Mouse (Mus musculus): ENCODE measurements at regions not wholly inside any gene's neighbourhood (a gene's known extent, or its start where the extent isn't known, plus 50 kb on each side); places are given as distances from the start of the nearest gene placed in this dataset.
A peak's percentile ranks its signal among the peaks of the same experiment; 100 is the strongest.

DNA sequence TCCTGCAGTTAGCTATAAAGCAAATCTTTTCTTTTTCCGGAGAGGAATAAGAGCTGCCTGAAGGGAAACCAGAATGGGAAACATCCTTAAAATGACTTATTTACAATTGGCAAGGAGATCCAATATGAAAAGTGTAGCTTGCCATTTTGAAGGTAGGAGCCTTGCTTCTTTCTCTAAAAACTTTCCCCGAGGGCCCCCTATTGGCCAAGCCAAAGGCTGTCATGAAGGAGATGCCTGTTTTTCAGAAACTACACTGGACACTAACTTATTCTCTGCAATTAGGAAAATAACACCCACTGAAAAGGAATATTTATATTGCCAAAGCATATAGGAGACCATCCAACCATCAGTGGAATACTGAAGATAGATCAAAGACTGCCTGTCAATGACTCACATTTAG, 312.8 kb upstream of the Thrb start:
- DNase-seq (ENCODE audit: low spot score in 2 of 2) = no peak
- intact Hi-C loops (cut with DNase I) = loop anchor here (10.0 kb wide), 1 partner anchor 902 kb away; no protein-coding TSS in a partner anchor

- intact Hi-C loops (cut with DNase I) = no loop called here
- no peak for DNase-seq (ENCODE audit: low spot score in 2 of 2)
Measured at GRCm38 (mm10) chr14:17352324-17353037, 307.6 kb upstream of the Thrb start.

- DNase-seq (ENCODE audit: low spot score in 2 of 2) = no peak
- intact Hi-C loops (cut with DNase I) = no loop called here
Measured at GRCm38 (mm10) chr14:17361910-17362309, 298.2 kb upstream of the Thrb start.

GRCm38 (mm10) chr14:17402751-17403479, 257.1 kb upstream of the Thrb start:
- intact Hi-C loops (cut with DNase I) = loop anchor here (2.0 to 5.0 kb wide), 5 partner anchors 256 to 784 kb away; no protein-coding TSS in a partner anchor
- DNase-seq (ENCODE audit: low spot score in 2 of 2) = peak; percentile 22 to 38

DNA sequence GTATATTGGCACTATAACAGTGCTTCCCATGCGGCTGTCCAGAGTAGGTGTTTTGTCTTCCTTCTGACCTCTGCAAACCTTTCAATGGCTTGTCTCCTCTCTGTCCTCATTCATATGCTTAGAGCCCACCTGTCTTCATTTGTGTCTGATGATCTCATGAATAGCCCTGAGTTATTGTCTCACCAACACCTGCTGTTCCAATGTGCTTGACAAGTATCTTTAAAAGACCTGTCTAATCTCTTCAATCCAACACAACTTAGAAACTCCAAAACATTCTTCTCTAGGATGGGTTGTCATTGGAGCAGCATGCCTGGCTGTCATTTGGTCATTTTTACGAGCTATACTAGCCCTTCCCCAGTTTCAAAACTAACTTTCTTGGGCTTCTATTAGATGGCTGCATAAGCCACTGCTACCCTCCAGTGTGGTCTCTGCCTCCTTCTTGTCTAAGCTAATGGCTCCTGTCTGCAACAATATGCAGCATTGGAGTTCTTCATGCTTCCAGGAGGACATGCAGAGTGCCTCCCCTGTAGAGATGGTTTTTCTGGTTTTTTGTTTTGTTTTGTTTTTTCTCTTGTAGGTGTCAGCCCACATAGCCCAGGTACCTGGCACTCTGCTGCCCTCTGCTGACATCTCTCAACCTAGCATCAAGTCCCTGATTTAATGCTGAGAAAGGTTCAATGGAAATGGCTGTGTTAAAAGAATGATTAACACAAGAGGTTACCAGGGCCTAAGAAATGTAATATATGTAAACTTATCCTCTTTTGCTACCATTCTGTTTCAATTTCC, 254.3 kb upstream of the Thrb start:
- peak in 1 of 2 experiments; percentile 25 for DNase-seq (ENCODE audit: low spot score in 2 of 2)
- intact Hi-C loops (cut with DNase I) = loop anchor here (5.0 kb wide), 1 partner anchor 973 kb away; no protein-coding TSS in a partner anchor

GRCm38 (mm10) chr14:17406879-17407278, 253.2 kb upstream of the Thrb start:
- intact Hi-C loops (cut with DNase I) = loop anchor here (5.0 kb wide), 1 partner anchor 975 kb away; no protein-coding TSS in a partner anchor
- DNase-seq (ENCODE audit: low spot score in 2 of 2) = no peak

DNA sequence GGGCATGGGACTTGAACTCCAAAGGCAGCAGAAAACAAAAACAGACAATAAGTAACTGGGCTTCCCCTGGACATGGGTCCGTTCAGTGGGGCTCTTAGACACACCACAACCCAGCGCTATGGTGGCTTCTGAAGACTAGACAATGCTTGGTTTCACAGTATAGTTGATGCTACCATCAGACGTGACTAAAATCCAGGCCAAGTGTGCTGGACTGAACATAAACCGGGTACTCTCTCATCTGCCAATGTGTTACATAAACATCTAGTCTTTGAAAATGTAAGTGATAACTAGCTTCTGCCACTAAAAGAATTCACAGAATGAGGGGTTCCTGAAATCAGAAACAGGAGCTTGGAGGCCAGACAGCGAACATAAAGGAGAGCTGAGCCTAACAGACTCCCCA, 251.7 kb upstream of the Thrb start:
- DNase-seq (ENCODE audit: low spot score in 2 of 2) = no peak
- intact Hi-C loops (cut with DNase I) = loop anchor here (5.0 kb wide), 1 partner anchor 976 kb away; no protein-coding TSS in a partner anchor

- intact Hi-C loops (cut with DNase I) = loop anchor here (5.0 kb wide), 1 partner anchor 977 kb away; no protein-coding TSS in a partner anchor
- no peak for DNase-seq (ENCODE audit: low spot score in 2 of 2)
Measured at GRCm38 (mm10) chr14:17408813-17409212, 251.2 kb upstream of the Thrb start.

DNA sequence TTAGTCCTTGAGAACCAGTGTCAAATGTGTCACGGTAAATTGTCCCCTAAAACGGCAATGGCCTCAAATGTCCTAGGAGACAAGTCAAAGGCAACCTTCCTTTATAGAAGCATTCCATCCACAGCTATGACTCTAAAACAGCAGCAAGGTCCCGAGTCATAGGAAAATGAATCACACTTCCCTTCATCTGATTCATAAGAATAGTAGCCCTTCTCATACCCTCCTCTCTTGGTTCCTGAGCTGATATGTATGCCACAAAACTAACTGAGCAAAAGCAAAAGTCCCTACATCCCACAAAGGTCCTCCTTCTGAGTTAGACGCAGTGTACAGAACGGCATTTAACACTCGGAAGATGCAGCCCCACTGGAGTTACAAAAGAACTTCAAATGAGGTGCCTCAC, 250.6 kb upstream of the Thrb start:
- intact Hi-C loops (cut with DNase I) = loop anchor here (5.0 kb wide), 1 partner anchor 977 kb away; no protein-coding TSS in a partner anchor
- no peak for DNase-seq (ENCODE audit: low spot score in 2 of 2)

GRCm38 (mm10) chr14:17410752-17411151, 249.3 kb upstream of the Thrb start:
- intact Hi-C loops (cut with DNase I) = no loop called here
- no peak for DNase-seq (ENCODE audit: low spot score in 2 of 2)

DNA sequence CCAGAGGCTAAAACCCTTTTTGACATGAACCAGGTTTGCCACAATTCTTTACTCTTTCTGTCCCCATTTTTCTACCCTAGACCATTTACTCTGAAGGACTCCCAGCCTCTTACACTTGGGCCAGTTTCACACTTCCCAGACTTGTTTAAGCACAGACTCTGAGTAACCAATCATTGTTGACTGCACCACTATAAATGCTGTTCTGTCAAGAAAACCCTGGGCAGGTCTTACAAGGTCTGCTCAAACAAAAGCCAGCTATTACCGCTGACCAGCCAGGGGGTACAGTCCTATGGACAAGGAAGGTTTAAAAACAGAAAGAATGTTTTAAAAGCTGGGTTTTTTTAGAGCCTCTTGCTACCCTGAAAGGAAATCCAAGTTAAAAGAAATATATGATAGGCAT, 248.8 kb upstream of the Thrb start:
- DNase-seq (ENCODE audit: low spot score in 2 of 2) = no peak
- intact Hi-C loops (cut with DNase I) = no loop called here

DNA sequence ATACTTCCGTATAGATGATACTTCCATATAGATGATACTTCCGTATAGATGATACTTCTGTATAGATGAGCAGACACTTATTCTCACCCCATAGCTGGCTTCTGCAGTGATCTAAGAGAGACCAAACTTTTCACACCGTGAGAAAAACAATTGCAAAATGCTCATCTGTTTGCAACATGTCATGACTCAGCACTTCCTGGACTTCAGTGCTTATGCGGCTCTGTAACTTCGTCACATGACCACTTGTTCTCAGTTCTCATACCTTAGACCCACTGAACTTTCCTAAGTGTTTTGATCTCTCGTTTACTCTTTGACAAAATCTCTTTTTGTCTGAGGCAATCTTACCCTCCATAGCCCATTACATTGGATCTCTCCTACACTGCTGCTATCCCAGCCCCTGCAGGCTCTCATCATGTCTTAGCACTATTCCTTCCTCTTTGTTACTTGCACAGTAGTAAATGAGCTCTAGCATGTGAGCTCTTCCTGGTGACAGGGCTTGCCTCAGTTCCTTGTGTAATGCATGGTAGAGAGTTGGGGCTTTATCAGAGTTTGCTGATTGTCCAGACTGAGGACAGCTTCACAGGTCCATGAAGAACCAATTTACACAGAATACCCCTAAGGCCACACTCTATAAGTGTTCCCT, 245.7 kb upstream of the Thrb start:
- no peak for DNase-seq (ENCODE audit: low spot score in 2 of 2)
- intact Hi-C loops (cut with DNase I) = no loop called here

DNA sequence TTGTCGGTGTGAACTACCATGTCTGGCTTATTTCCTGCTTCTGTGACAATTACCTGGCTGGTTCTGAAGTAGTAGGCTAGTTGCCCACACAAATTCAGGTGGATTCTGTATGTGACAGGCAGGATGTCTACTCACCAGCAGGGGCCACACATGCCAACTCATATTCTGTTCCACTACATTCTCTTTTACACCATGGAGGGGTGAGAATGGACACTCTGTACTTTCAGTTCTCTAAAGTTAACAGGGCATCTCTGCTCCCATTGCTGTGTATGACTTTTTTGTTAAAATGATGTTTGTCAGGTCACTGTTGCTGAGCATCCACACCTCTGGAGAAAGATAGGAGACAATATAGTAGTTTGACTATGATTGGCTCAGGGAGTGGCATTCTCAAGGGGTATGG, 232.3 kb upstream of the Thrb start:
- intact Hi-C loops (cut with DNase I) = no loop called here
- DNase-seq (ENCODE audit: low spot score in 2 of 2) = no peak

DNA sequence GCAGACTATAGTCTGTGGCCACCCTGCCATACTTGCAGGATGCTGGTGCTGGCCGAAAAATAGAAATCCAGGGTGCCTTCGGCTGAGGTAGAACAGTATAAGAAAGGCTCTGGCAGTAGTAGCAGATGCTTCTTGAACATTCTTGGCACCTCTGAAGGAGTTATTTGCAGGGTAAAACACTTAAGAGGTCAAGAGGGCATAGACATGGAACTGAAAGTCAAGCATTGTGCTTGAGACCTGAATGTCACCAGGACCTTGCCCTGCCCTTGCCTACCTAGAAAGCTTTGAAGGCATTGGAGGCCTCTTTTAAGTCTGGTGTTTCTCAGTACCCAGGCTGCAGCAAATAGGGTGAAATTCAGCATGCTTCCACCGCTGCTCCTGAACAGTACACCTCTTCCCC, 230.9 kb upstream of the Thrb start:
- DNase-seq (ENCODE audit: low spot score in 2 of 2) = no peak
- intact Hi-C loops (cut with DNase I) = no loop called here

DNA sequence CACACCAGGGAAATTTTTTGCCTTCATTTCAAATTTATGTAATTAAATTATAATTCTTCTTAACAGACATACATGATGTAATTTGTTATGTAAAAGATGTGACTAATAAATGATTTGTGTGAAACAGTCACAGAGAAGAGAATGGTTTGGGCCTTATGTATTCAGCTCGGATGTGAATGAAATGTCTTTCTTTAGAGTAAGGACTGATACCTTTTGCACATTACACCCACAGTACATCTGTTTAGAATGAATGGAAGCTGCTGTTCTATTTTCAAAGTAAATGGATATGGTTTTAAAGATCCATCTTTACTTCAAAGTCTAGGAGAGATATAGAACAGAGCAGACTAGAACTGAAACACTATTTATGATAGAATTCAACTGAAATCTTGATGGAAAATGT, 226.7 kb upstream of the Thrb start:
- DNase-seq (ENCODE audit: low spot score in 2 of 2) = no peak
- intact Hi-C loops (cut with DNase I) = no loop called here

DNA sequence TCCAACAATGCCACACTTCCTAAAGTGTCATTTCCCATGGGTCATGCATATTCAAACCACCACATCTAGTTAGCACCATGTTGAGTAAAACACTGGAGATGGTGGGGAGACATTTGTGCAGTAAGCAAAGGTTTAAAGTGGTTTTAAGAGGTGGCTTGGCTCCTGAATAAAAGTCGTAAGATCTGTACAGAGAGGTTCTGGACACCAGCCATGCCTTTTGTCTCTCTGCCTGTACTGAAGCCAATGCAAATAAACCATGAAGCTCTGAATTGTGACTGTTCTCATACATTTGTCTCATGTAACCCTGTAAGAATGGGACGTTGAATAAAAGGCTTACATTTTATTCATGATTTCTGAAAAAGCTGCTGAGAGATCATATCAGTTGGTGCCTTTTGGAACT, 202.1 kb upstream of the Thrb start:
- DNase-seq (ENCODE audit: low spot score in 2 of 2) = no peak
- intact Hi-C loops (cut with DNase I) = no loop called here

GRCm38 (mm10) chr14:17478963-17479362, 181.1 kb upstream of the Thrb start:
- intact Hi-C loops (cut with DNase I) = no loop called here
- no peak for DNase-seq (ENCODE audit: low spot score in 2 of 2)

DNA sequence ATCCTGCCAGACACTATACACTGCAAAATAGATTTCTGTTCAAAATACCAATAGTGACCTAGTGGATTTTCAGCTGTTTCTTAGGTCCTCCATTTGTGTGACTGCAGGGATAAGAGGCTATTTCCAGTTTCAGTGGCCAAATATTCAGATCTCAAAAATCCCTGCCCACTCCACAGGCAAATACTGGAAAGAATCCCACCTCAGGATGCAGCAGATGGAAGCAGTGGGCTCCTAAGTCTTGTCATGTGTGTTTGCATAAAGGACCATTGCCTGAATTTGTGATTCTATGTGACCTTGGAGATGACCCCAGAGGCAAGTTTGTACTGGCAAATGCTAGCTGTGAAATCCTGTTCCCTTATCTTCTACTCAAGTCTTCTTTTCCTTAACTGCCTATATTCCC, 175.2 kb upstream of the Thrb start:
- DNase-seq (ENCODE audit: low spot score in 2 of 2) = no peak
- intact Hi-C loops (cut with DNase I) = no loop called here

- intact Hi-C loops (cut with DNase I) = no loop called here
- DNase-seq (ENCODE audit: low spot score in 2 of 2) = no peak
Measured at GRCm38 (mm10) chr14:17513756-17514155, 146.3 kb upstream of the Thrb start.

- intact Hi-C loops (cut with DNase I) = no loop called here
- DNase-seq (ENCODE audit: low spot score in 2 of 2) = no peak
Measured at GRCm38 (mm10) chr14:17522696-17523095, 137.4 kb upstream of the Thrb start.
